Mouse (Mus musculus) bone marrow, adult 2 months (tissue): Measurements from ENCODE around the gene Trim56. TPM values are rescaled to one million over a fixed set of nuclear protein-coding genes. Genes with fewer than 3 reads are reported as not detected.

Experiments
- H3K27ac ChIP-seq: fragments of 200-500 bp; 2 replicates; pipeline ENCODE4 v1.5.1; 2012; ENCODE audit warnings: low read depth, mild to moderate bottlenecking, control low read depth, inconsistent platforms, low read length; ENCODE audit not compliant: control insufficient read depth, poor library complexity, insufficient read depth
- H3K4me1 ChIP-seq: fragments of 200-500 bp; 2 replicates; pipeline ENCODE4 v1.6.1; 2011; ENCODE audit warnings: low read length; ENCODE audit not compliant: control insufficient read depth, insufficient read depth
- H3K4me3 ChIP-seq: fragments of 200-500 bp; replicated peaks from 2 replicates; pipeline ENCODE3; 2011; ENCODE audit warnings: mild to moderate bottlenecking, low read depth, low read length, control low read depth; ENCODE audit not compliant: control insufficient read depth
- CTCF ChIP-seq: fragments of 200-500 bp; IDR thresholded peaks from 2 replicates; pipeline ENCODE4 v1.5.1; 2011; ENCODE audit warnings: low read length, control low read depth; ENCODE audit not compliant: control insufficient read depth, insufficient read depth
- POLR2A ChIP-seq: fragments of 200-500 bp; IDR thresholded peaks from 2 replicates; pipeline ENCODE4 v1.6.1; 2011; ENCODE audit warnings: low read depth, mild to moderate bottlenecking, control low read depth, low read length, borderline replicate concordance; ENCODE audit not compliant: control insufficient read depth
- WGBS: fragments of 180-500 bp; shearing (Covaris S2); methylation state at CpG from one replicate; pipeline ENCODE4 v1.1.7; 2018; 5-methylcytosine and 5-hydroxymethylcytosine counted together
- polyA plus RNA-seq: library from polyadenylated mRNA; stranded (reverse); fragments of >200 nt; gene quantifications from 2 replicates; pipeline ENCODE4 v1.2.4, GENCODE M21; 2011; ENCODE audit warnings: low replicate concordance; ENCODE audit not compliant: missing spikeins, insufficient read depth, insufficient read length

Trim56 gene
- polyA plus RNA-seq, 1 experiment: 31.3 TPM

GRCm38 (mm10) chr5:137093720-137094119 lies 22.3 kb downstream of the Trim56 start:
- Histone ChIP-seq H3K4me3 (no peak overlapping the region), H3K27ac (no peak overlapping the region), H3K4me1 (no peaks in the 10 kb centered on the region)
- no peak for TF ChIP-seq POLR2A
- WGBS: 84% methylated on average over 9 of the region's 9 CpGs

GRCm38 (mm10) chr5:137091560-137091959 lies 24.4 kb downstream of the Trim56 start:
- WGBS: 15% methylated on average over 6 of the region's 6 CpGs
- no peak overlapping the region for H3K27ac ChIP-seq
- H3K4me1 ChIP-seq: no peaks in the 10 kb centered on the region
- no peak for TF ChIP-seq CTCF
- no peak for TF ChIP-seq POLR2A
- no peak overlapping the region for H3K4me3 ChIP-seq

GRCm38 (mm10) chr5:137090870-137091269 lies 25.1 kb downstream of the Trim56 start:
- Histone ChIP-seq H3K4me3 (no peak overlapping the region), H3K4me1 (no peaks in the 10 kb centered on the region), H3K27ac (no peak overlapping the region)
- TF ChIP-seq CTCF (no peak), POLR2A (no peak)
- WGBS: 78% methylated on average over 10 of the region's 10 CpGs

- Histone ChIP-seq H3K4me1 (no peaks in the 10 kb centered on the region), H3K4me3 (no peak overlapping the region), H3K27ac (no peak overlapping the region)
- WGBS: 79% methylated on average over 8 of the region's 8 CpGs
- TF ChIP-seq CTCF (no peak), POLR2A (no peak)
These were observed 28.6 kb downstream of the Trim56 start for GRCm38 (mm10) chr5:137087410-137087809.

- Histone ChIP-seq H3K4me3 (no peak overlapping the region), H3K4me1 (no peaks in the 10 kb centered on the region), H3K27ac (no peak overlapping the region)
- 83% methylated on average over 3 of the region's 3 CpGs for WGBS
- no peak for TF ChIP-seq POLR2A
- TF ChIP-seq CTCF: no peak
These were observed 30.3 kb downstream of the Trim56 start for GRCm38 (mm10) chr5:137085731-137086130.

GRCm38 (mm10) chr5:137085021-137085420 lies 31.0 kb downstream of the Trim56 start:
- no peaks in the 10 kb centered on the region for H3K4me1 ChIP-seq
- TF ChIP-seq POLR2A: no peak
- no peak for TF ChIP-seq CTCF
- 61% methylated on average over 6 of the region's 6 CpGs for WGBS
- no peak overlapping the region for H3K4me3 ChIP-seq
- H3K27ac ChIP-seq: no peak overlapping the region

GRCm38 (mm10) chr5:137083051-137083450 lies 33.0 kb downstream of the Trim56 start:
- 79% methylated on average over 4 of the region's 4 CpGs for WGBS

GRCm38 (mm10) chr5:137079849-137080248 lies 36.2 kb downstream of the Trim56 start:
- H3K4me1 ChIP-seq: no peaks in the 10 kb centered on the region; the same call in 1 of the 2 replicates
- WGBS: 31% methylated on average over 5 of the region's 5 CpGs
- no peak overlapping the region for H3K4me3 ChIP-seq
- H3K27ac ChIP-seq: no peak overlapping the region
- TF ChIP-seq POLR2A (no peak), CTCF (no peak)

More at GRCm38 (mm10) chr5:137083051-137083450, 33.0 kb downstream of the Trim56 start:
- no peak for TF ChIP-seq POLR2A
- no peaks in the 10 kb centered on the region for H3K4me1 ChIP-seq
- H3K4me3 ChIP-seq: no peak overlapping the region
- no peak overlapping the region for H3K27ac ChIP-seq

- Histone ChIP-seq H3K4me1 (no peaks in the 10 kb centered on the region; the same call in 1 of the 2 replicates), H3K4me3 (no peak overlapping the region), H3K27ac (no peak overlapping the region)
- WGBS: 76% methylated on average over 6 of the region's 6 CpGs
- no peak for TF ChIP-seq POLR2A
- no peak for TF ChIP-seq CTCF
These were observed 37.4 kb downstream of the Trim56 start for GRCm38 (mm10) chr5:137078616-137079015.
